Mouse (Mus musculus) heart, adult 2 months (tissue): Measurements from ENCODE around the gene Ablim2. TPM values are rescaled to one million over a fixed set of nuclear protein-coding genes. Genes with fewer than 3 reads are reported as not detected.

ENCODE experiments used
- DNase-seq, 2 experiments: peaks; one replicate each; pipeline ENCODE4 v3.0.0; 2021
- H3K27ac ChIP-seq: fragments of 200-600 bp; 2 replicates; pipeline ENCODE4 v1.8.1; 2022
- H3K27me3 ChIP-seq: fragments of 200-500 bp; 2 replicates; pipeline ENCODE4 v1.6.1; 2012; ENCODE audit warnings: mild to moderate bottlenecking, low read length, inconsistent platforms, mixed read lengths; ENCODE audit not compliant: control insufficient read depth, insufficient read depth
- H3K36me3 ChIP-seq: fragments of 200-500 bp; 2 replicates; pipeline ENCODE4 v1.6.1; 2012; ENCODE audit warnings: low read length, inconsistent platforms; ENCODE audit not compliant: control insufficient read depth, insufficient read depth
- H3K4me1 ChIP-seq: fragments of 200-500 bp; 2 replicates; pipeline ENCODE4 v1.6.1; 2011; ENCODE audit warnings: low read length; ENCODE audit not compliant: control insufficient read depth, insufficient read depth
- H3K4me3 ChIP-seq: fragments of 200-600 bp; 2 replicates; pipeline ENCODE4 v1.8.1; 2022
- H3K79me2 ChIP-seq: fragments of 200-500 bp; replicated peaks from 2 replicates; pipeline ENCODE4 v1.6.1; 2012; ENCODE audit warnings: mild to moderate bottlenecking, inconsistent platforms, low read length, moderate library complexity, mixed read lengths; ENCODE audit not compliant: control insufficient read depth, insufficient read depth
- H3K9ac ChIP-seq: fragments of 200-500 bp; 2 replicates; pipeline ENCODE4 v1.6.1; 2012; ENCODE audit warnings: low read depth, mild to moderate bottlenecking, control low read depth, inconsistent platforms, low read length, mixed read lengths
- CTCF ChIP-seq: fragments of 200-600 bp; IDR thresholded peaks from 2 replicates; pipeline ENCODE4 v1.8.1; 2022; ENCODE audit warnings: antibody characterized with exemption, mild to moderate bottlenecking, moderate library complexity
- EP300 ChIP-seq: fragments of 200-500 bp; IDR thresholded peaks from 2 replicates; pipeline ENCODE4 v1.6.1; 2011; ENCODE audit warnings: low read depth, low read length, control low read depth; ENCODE audit not compliant: insufficient read depth
- POLR2A ChIP-seq: fragments of 200-500 bp; IDR thresholded peaks from 2 replicates; pipeline ENCODE4 v1.6.1; 2011; ENCODE audit warnings: mild to moderate bottlenecking, low read depth, low read length, control low read depth; ENCODE audit not compliant: insufficient read depth
- WGBS: fragments of 180-500 bp; shearing (Covaris S2); methylation state at CpG from one replicate; pipeline ENCODE4 v1.1.7; 2018; 5-methylcytosine and 5-hydroxymethylcytosine counted together
- intact Hi-C: fragments of 180-260 bp; cut with DNase I; formaldehyde crosslinking; loops from one replicate; pipeline ENCODE4 v1.15.1; 2025
- polyA plus RNA-seq: library from polyadenylated mRNA; depleted of rRNA; stranded (reverse); fragments of >200 nt; gene quantifications from 2 replicates; pipeline ENCODE4 v1.2.3, GENCODE M21; 2012
- total RNA-seq, 2 experiments: library from RNA; stranded (reverse); gene quantifications; 2 replicates each; pipeline ENCODE4 v1.2.3; 2021

Ablim2 gene
- total and polyA plus RNA-seq, 3 experiments: 20.1 to 32.7 (median 20.8) TPM

GRCm38 (mm10) chr5:35749416-35749815, 8.3 kb upstream of the Ablim2 start:
- Histone ChIP-seq H3K27ac (no peak overlapping the region), H3K27me3 (no peaks in the 10 kb centered on the region), H3K79me2 (no peaks in the 10 kb centered on the region), H3K4me1 (peaks cover 8% of the 10 kb centered on the region), H3K36me3 (no peaks in the 10 kb centered on the region), H3K4me3 (no peak overlapping the region), H3K9ac (no peak overlapping the region)
- no peak for DNase-seq
- TF ChIP-seq CTCF (no peak), EP300 (no peak), POLR2A (no peak)
- intact Hi-C loops: no loop called here
- 73% methylated on average over 3 of the region's 3 CpGs for WGBS

- Histone ChIP-seq H3K9ac (no peak overlapping the region), H3K27me3 (no peaks in the 10 kb centered on the region), H3K4me3 (no peak overlapping the region), H3K27ac (no peak overlapping the region), H3K4me1 (peaks cover 8% of the 10 kb centered on the region), H3K79me2 (no peaks in the 10 kb centered on the region), H3K36me3 (no peaks in the 10 kb centered on the region)
- whole genome bisulfite sequencing: 46% methylated on average over 1 of the region's 1 CpGs
- intact Hi-C loops: loop anchor here (5.0 kb wide), 1 partner anchor 33 kb away; no protein-coding TSS in a partner anchor
- no peak for TF ChIP-seq EP300
- TF ChIP-seq CTCF: no peak
- no peak for TF ChIP-seq POLR2A
- DNase-seq: no peak
Measured at GRCm38 (mm10) chr5:35750026-35750425, 7.7 kb upstream of the Ablim2 start.

DNA sequence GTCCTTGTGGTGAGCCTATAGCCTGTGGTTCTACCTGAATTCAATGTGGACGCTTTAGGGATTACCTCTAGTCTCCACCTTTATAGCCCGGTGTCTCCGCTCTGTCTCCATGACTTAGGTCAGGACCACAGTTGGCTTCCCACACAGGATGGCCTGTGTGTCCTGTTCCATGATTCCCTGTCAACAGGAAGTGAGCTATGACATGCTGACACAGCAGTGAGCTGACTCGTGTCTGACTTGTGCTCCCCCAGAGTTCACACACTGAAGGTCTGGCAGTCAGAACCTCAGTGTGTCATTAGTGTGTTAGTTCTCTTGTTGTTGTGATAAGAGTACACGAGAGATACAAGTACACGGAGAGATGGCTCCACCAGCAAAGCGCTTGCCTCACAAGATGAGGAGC, 6.7 kb upstream of the Ablim2 start:
- WGBS: 58% methylated on average over 7 of the region's 7 CpGs
- Histone ChIP-seq H3K9ac (no peak overlapping the region), H3K4me1 (peaks cover 9% of the 10 kb centered on the region), H3K27ac (no peak overlapping the region), H3K79me2 (no peaks in the 10 kb centered on the region), H3K27me3 (no peaks in the 10 kb centered on the region), H3K36me3 (no peaks in the 10 kb centered on the region), H3K4me3 (no peak overlapping the region)
- TF ChIP-seq EP300: no peak
- TF ChIP-seq CTCF: no peak
- TF ChIP-seq POLR2A: no peak
- DNase-seq: no peak
- intact Hi-C loops: loop anchor here (5.0 kb wide), 1 partner anchor 34 kb away; no protein-coding TSS in a partner anchor

DNA sequence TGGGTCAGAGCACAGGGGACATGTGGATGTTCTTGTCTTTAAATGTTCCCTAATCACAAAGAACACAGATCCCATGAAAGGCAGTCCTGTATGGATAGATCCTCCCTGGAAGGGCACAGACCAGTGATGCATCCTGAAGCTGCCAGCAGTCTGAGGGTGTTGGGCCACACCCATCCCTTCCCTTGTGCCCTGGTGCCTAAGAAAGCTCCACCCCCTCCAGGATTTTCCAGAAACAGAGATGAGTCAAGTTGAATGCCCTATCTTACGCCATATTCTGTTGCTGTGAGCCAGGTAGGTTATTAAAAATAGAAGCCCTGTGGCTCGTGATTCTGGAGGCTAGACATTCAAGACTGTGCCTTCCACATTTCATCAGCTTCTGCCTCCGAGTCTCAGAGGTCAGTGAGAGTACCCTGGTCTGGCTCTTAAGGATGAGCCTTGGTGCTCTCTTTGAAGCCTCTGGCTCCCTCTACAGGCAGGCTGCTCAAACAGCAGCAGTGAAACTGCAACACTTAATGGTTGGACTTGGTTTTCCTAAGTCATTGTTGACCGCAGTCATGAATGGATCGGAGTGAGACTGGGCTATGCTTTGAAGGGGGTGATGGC, 2.4 kb upstream of the Ablim2 start:
- no peak overlapping the region for H3K4me3 ChIP-seq
- no peak overlapping the region for H3K9ac ChIP-seq
- DNase-seq: peak; percentile 55 to 69
- WGBS: 15% methylated on average over 5 of the region's 5 CpGs
- intact Hi-C loops: loop anchor here (2.0 to 5.0 kb wide), 3 partner anchors 54 to 173 kb away; partner anchors contain the start of gene Acox3
- H3K27me3 ChIP-seq: no peaks in the 10 kb centered on the region
- H3K27ac ChIP-seq: no peak overlapping the region
- no peaks in the 10 kb centered on the region for H3K79me2 ChIP-seq
- H3K36me3 ChIP-seq: no peaks in the 10 kb centered on the region
- peaks cover 3% of the 10 kb centered on the region for H3K4me1 ChIP-seq
- TF ChIP-seq POLR2A: no peak
- peak; percentile 88; the same call in 1 of the 2 replicates for TF ChIP-seq EP300
- no peak; the same call in 1 of the 2 replicates for TF ChIP-seq CTCF

GRCm38 (mm10) chr5:35756020-35756419, 1.7 kb upstream of the Ablim2 start:
- no peak overlapping the region for H3K27ac ChIP-seq
- TF ChIP-seq POLR2A (no peak), EP300 (no peak), CTCF (no peak)
- no peaks in the 10 kb centered on the region for H3K27me3 ChIP-seq
- WGBS: 79% methylated on average over 4 of the region's 4 CpGs
- intact Hi-C loops: loop anchor here (5.0 kb wide), 1 partner anchor 174 kb away; the partner anchor contains the start of gene Acox3
- H3K4me3 ChIP-seq: no peak overlapping the region
- no peak overlapping the region for H3K9ac ChIP-seq
- no peak for DNase-seq
- H3K36me3 ChIP-seq: no peaks in the 10 kb centered on the region
- no peaks in the 10 kb centered on the region for H3K79me2 ChIP-seq
- H3K4me1 ChIP-seq: peaks cover 2% of the 10 kb centered on the region

GRCm38 (mm10) chr5:35756997-35757638, 562 bp upstream of the Ablim2 start:
- H3K4me3 ChIP-seq: peak overlapping the region; percentile 80
- 16% methylated on average over 26 of the region's 26 CpGs for WGBS
- no peaks in the 10 kb centered on the region for H3K79me2 ChIP-seq
- TF ChIP-seq EP300 (no peak), POLR2A (no peak), CTCF (no peak)
- H3K27me3 ChIP-seq: no peaks in the 10 kb centered on the region
- no peaks in the 10 kb centered on the region for H3K36me3 ChIP-seq
- 0 out of 2 replicates have a peak overlapping the region, but pooled peaks have one; percentile 4 for H3K9ac ChIP-seq
- peaks cover 3% of the 10 kb centered on the region for H3K4me1 ChIP-seq
- DNase-seq: no peak
- H3K27ac ChIP-seq: no peak overlapping the region
- intact Hi-C loops: loop anchor here (5.0 kb wide), 1 partner anchor 175 kb away; the partner anchor contains the start of gene Acox3
